Mouse (Mus musculus) midbrain, embryonic 12.5 days (tissue): ENCODE data around the gene Dap3. TPM values are rescaled to one million over a fixed set of nuclear protein-coding genes. Genes with fewer than 3 reads are reported as not detected.

Experiments used
- ATAC-seq: fragments of 200-750 bp; cut with Nextera tagmentation; 2 replicates; pipeline ENCODE4 v1.8.0; 2017; ENCODE audit warnings: low read depth, moderate TSS enrichment, moderate library complexity; ENCODE audit not compliant: low FRiP score
- H3K27ac ChIP-seq: fragments of 300-500 bp; sonication (generic); replicated peaks from 2 replicates; pipeline ENCODE4 v1.5.1; 2016; ENCODE audit warnings: mild to moderate bottlenecking
- H3K27me3 ChIP-seq: fragments of 300-500 bp; sonication (generic); 2 replicates; pipeline ENCODE4 v1.6.1; 2016; ENCODE audit warnings: mild to moderate bottlenecking
- H3K36me3 ChIP-seq: fragments of 300-500 bp; sonication (generic); 2 replicates; pipeline ENCODE4 v1.6.1; 2016
- H3K4me1 ChIP-seq: fragments of 300-500 bp; sonication (generic); 2 replicates; pipeline ENCODE4 v1.6.1; 2016
- H3K4me2 ChIP-seq: fragments of 300-500 bp; sonication (generic); replicated peaks from 2 replicates; pipeline ENCODE4 v1.6.1; 2016; ENCODE audit warnings: mild to moderate bottlenecking, moderate library complexity
- H3K4me3 ChIP-seq: fragments of 300-500 bp; sonication (generic); 2 replicates; pipeline ENCODE4 v1.5.1; 2016; ENCODE audit warnings: mild to moderate bottlenecking
- H3K9ac ChIP-seq: fragments of 300-500 bp; sonication (generic); replicated peaks from 2 replicates; pipeline ENCODE4 v1.6.1; 2016; ENCODE audit warnings: mild to moderate bottlenecking, moderate library complexity
- H3K9me3 ChIP-seq: fragments of 300-500 bp; sonication (generic); 2 replicates; pipeline ENCODE4 v1.6.1; 2016; ENCODE audit warnings: mild to moderate bottlenecking
- WGBS: fragments of 180-500 bp; shearing (Covaris S2); methylation state at CpG from one replicate; pipeline ENCODE4 v1.1.7; 2016; 5-methylcytosine and 5-hydroxymethylcytosine counted together
- polyA plus RNA-seq: library from polyadenylated mRNA; unstranded; fragments of >200 nt; fragmentation: Nextera tagmentation; extraction: Ambion mirVana; gene quantifications from 2 replicates; pipeline ENCODE4 v1.2.1, GENCODE M21; 2016

Gene Dap3
- polyA plus RNA-seq, 1 experiment from 2014 or later, result 137 TPM

- Histone ChIP-seq H3K9ac (no peak overlapping the region), H3K27ac (no peak overlapping the region), H3K4me1 (no peaks in the 10 kb centered on the region), H3K4me3 (no peak overlapping the region), H3K36me3 (peaks cover 31% of the 10 kb centered on the region), H3K9me3 (no peaks in the 10 kb centered on the region), H3K4me2 (no peak overlapping the region), H3K27me3 (no peaks in the 10 kb centered on the region)
- ATAC-seq, result no peak
- 94% methylated on average over 10 of the region's 10 CpGs for WGBS
Measured at GRCm38 (mm10) chr3:88942316-88942880, 8.6 kb downstream of the Dap3 start.

- H3K4me3 ChIP-seq, result no peak overlapping the region
- ATAC-seq, result no peak
- no peak overlapping the region for H3K27ac ChIP-seq
- no peaks in the 10 kb centered on the region for H3K4me1 ChIP-seq
- 76% methylated on average over 3 of the region's 3 CpGs for WGBS
- H3K4me2 ChIP-seq, result no peak overlapping the region
- H3K9ac ChIP-seq, result no peak overlapping the region
- H3K9me3 ChIP-seq, result no peaks in the 10 kb centered on the region
- H3K36me3 ChIP-seq, result peaks cover 48% of the 10 kb centered on the region
- H3K27me3 ChIP-seq, result no peaks in the 10 kb centered on the region
Measured at GRCm38 (mm10) chr3:88939749-88940148, 11.2 kb downstream of the Dap3 start.

- H3K27ac ChIP-seq, result no peak overlapping the region
- no peaks in the 10 kb centered on the region for H3K27me3 ChIP-seq
- no peaks in the 10 kb centered on the region for H3K9me3 ChIP-seq
- H3K4me2 ChIP-seq, result no peak overlapping the region
- no peaks in the 10 kb centered on the region for H3K4me1 ChIP-seq
- H3K4me3 ChIP-seq, result no peak overlapping the region
- WGBS, result 93% methylated on average over 10 of the region's 10 CpGs
- peaks cover 55% of the 10 kb centered on the region for H3K36me3 ChIP-seq
- no peak overlapping the region for H3K9ac ChIP-seq
- no peak for ATAC-seq
Measured at GRCm38 (mm10) chr3:88939071-88939470, 11.9 kb downstream of the Dap3 start.

- no peaks in the 10 kb centered on the region for H3K4me1 ChIP-seq
- WGBS, result 91% methylated on average over 3 of the region's 3 CpGs
- no peak overlapping the region for H3K4me2 ChIP-seq
- H3K36me3 ChIP-seq, result peaks cover 79% of the 10 kb centered on the region
- H3K27ac ChIP-seq, result no peak overlapping the region
- no peak overlapping the region for H3K9ac ChIP-seq
- H3K27me3 ChIP-seq, result no peaks in the 10 kb centered on the region
- no peak overlapping the region for H3K4me3 ChIP-seq
- H3K9me3 ChIP-seq, result no peaks in the 10 kb centered on the region
- no peak for ATAC-seq
Measured at GRCm38 (mm10) chr3:88929501-88929900, 21.5 kb downstream of the Dap3 start.

- H3K4me3 ChIP-seq, result no peak overlapping the region
- H3K27ac ChIP-seq, result no peak overlapping the region
- H3K9ac ChIP-seq, result no peak overlapping the region
- 0 out of 2 replicates have a peak, but pooled peaks cover 5% of the 10 kb centered on the region for H3K9me3 ChIP-seq
- no peaks in the 10 kb centered on the region for H3K4me1 ChIP-seq
- 93% methylated on average over 2 of the region's 2 CpGs for WGBS
- no peaks in the 10 kb centered on the region for H3K27me3 ChIP-seq
- no peak overlapping the region for H3K4me2 ChIP-seq
- no peak for ATAC-seq
- H3K36me3 ChIP-seq, result peaks cover 93% of the 10 kb centered on the region
Measured at GRCm38 (mm10) chr3:88925651-88926050, 25.3 kb downstream of the Dap3 start.

- WGBS, result 93% methylated on average over 8 of the region's 8 CpGs
- Histone ChIP-seq H3K36me3 (peaks cover 79% of the 10 kb centered on the region), H3K27ac (no peak overlapping the region), H3K4me1 (no peaks in the 10 kb centered on the region), H3K4me3 (no peak overlapping the region), H3K27me3 (no peaks in the 10 kb centered on the region), H3K4me2 (no peak overlapping the region), H3K9me3 (0 out of 2 replicates have a peak, but pooled peaks cover 5% of the 10 kb centered on the region), H3K9ac (no peak overlapping the region)
- no peak for ATAC-seq
Measured at GRCm38 (mm10) chr3:88923989-88924591, 26.9 kb downstream of the Dap3 start.

GRCm38 (mm10) chr3:88921411-88921810 is 29.6 kb downstream of the Dap3 start:
- H3K36me3 ChIP-seq, result peaks cover 52% of the 10 kb centered on the region
- H3K4me2 ChIP-seq, result no peak overlapping the region
- no peaks in the 10 kb centered on the region for H3K4me1 ChIP-seq
- H3K27ac ChIP-seq, result no peak overlapping the region
- H3K4me3 ChIP-seq, result no peak overlapping the region
- H3K9ac ChIP-seq, result no peak overlapping the region
- ATAC-seq, result no peak
- H3K27me3 ChIP-seq, result no peaks in the 10 kb centered on the region
- 0 out of 2 replicates have a peak, but pooled peaks cover 5% of the 10 kb centered on the region for H3K9me3 ChIP-seq
- WGBS, result over 99% methylated on average over 9 of the region's 9 CpGs

- H3K4me2 ChIP-seq, result no peak overlapping the region
- 0 out of 2 replicates have a peak, but pooled peaks cover 5% of the 10 kb centered on the region for H3K9me3 ChIP-seq
- H3K27ac ChIP-seq, result no peak overlapping the region
- H3K27me3 ChIP-seq, result no peaks in the 10 kb centered on the region
- no peak overlapping the region for H3K9ac ChIP-seq
- peaks cover 31% of the 10 kb centered on the region for H3K36me3 ChIP-seq
- 83% methylated on average over 13 of the region's 13 CpGs for WGBS
- peaks cover 7% of the 10 kb centered on the region for H3K4me1 ChIP-seq
- no peak overlapping the region for H3K4me3 ChIP-seq
- no peak for ATAC-seq
Measured at GRCm38 (mm10) chr3:88918981-88919380, 32.0 kb downstream of the Dap3 start.

GRCm38 (mm10) chr3:88914384-88914810 is 36.6 kb downstream of the Dap3 start:
- Histone ChIP-seq H3K4me1 (peaks cover 16% of the 10 kb centered on the region), H3K27me3 (no peaks in the 10 kb centered on the region), H3K9ac (peak overlapping the region; percentile 66), H3K4me3 (peak overlapping the region; percentile 63), H3K4me2 (peak overlapping the region; percentile 80), H3K36me3 (peaks cover 26% of the 10 kb centered on the region), H3K27ac (peak overlapping the region; percentile 86), H3K9me3 (no peaks in the 10 kb centered on the region)
- 35% methylated on average over 8 of the region's 8 CpGs for WGBS
- ATAC-seq, result no peak

- ATAC-seq, result peak; percentile 98
- peak within 1 kb of the TSS; percentile 66 for H3K9ac ChIP-seq
- peaks cover 32% of the 10 kb centered on the region for H3K36me3 ChIP-seq
- H3K9me3 ChIP-seq, result no peaks in the 10 kb centered on the region
- peak within 1 kb of the TSS; percentile 86 for H3K27ac ChIP-seq
- peak within 1 kb of the TSS; percentile 63 for H3K4me3 ChIP-seq
- no peaks in the 10 kb centered on the region for H3K27me3 ChIP-seq
- peaks cover 16% of the 10 kb centered on the region for H3K4me1 ChIP-seq
- peak within 1 kb of the TSS; percentile 80 for H3K4me2 ChIP-seq
- WGBS, result under 1% methylated on average over 59 of the region's 62 CpGs
Measured at GRCm38 (mm10) chr3:88913511-88914383, 37.2 kb downstream of the Dap3 start, which contains the start of gene Msto1. Gene Msto1, minus strand, starts transcription at chr3:88913999.

GRCm38 (mm10) chr3:88912585-88912984 is 38.4 kb downstream of the Dap3 start:
- H3K4me1 ChIP-seq, result peaks cover 16% of the 10 kb centered on the region
- H3K9me3 ChIP-seq, result no peaks in the 10 kb centered on the region
- peak overlapping the region; percentile 66; the same call in 1 of the 2 replicates for H3K9ac ChIP-seq
- H3K36me3 ChIP-seq, result peaks cover 44% of the 10 kb centered on the region
- no peaks in the 10 kb centered on the region for H3K27me3 ChIP-seq
- H3K27ac ChIP-seq, result no peak overlapping the region
- H3K4me2 ChIP-seq, result peak overlapping the region; percentile 80
- H3K4me3 ChIP-seq, result peak overlapping the region; percentile 63; the same call in 1 of the 2 replicates
- 89% methylated on average over 7 of the region's 7 CpGs for WGBS
- ATAC-seq, result no peak
